Mouse (Mus musculus) liver, embryonic 13.5 days (tissue): ENCODE measurements around the gene Asap2. TPM values are rescaled to one million over a fixed set of nuclear protein-coding genes. Genes with fewer than 3 reads are reported as not detected.
A peak's percentile ranks its signal among the peaks of the same experiment; 100 is the strongest.

Experiments used
- ATAC-seq: fragments of 200-750 bp; cut with Nextera tagmentation; 2 replicates; pipeline ENCODE4 v1.8.0; 2017; ENCODE audit warnings: low read depth, mild to moderate bottlenecking, moderate number of reproducible peaks, moderate library complexity
- DNase-seq: peaks from one replicate; pipeline ENCODE4 v3.0.0; 2022
- H3K27ac ChIP-seq: fragments of 300-500 bp; sonication (generic); 2 replicates; pipeline ENCODE4 v1.5.1; 2015; ENCODE audit warnings: moderate library complexity, mild to moderate bottlenecking, inconsistent platforms
- H3K27me3 ChIP-seq: fragments of 300-500 bp; sonication (generic); 2 replicates; pipeline ENCODE4 v1.6.1; 2015; ENCODE audit warnings: mild to moderate bottlenecking, inconsistent platforms
- H3K36me3 ChIP-seq: fragments of 300-500 bp; sonication (generic); 2 replicates; pipeline ENCODE4 v1.6.1; 2015; ENCODE audit warnings: mild to moderate bottlenecking, inconsistent platforms
- H3K4me1 ChIP-seq: fragments of 300-500 bp; sonication (generic); replicated peaks from 2 replicates; pipeline ENCODE4 v1.6.1; 2015; ENCODE audit warnings: inconsistent platforms
- H3K4me2 ChIP-seq: fragments of 300-500 bp; sonication (generic); 2 replicates; pipeline ENCODE4 v1.6.1; 2015; ENCODE audit warnings: inconsistent platforms, mild to moderate bottlenecking, moderate library complexity
- H3K4me3 ChIP-seq: fragments of 300-500 bp; sonication (generic); replicated peaks from 2 replicates; pipeline ENCODE4 v1.5.1; 2015; ENCODE audit warnings: mild to moderate bottlenecking, inconsistent platforms
- H3K9ac ChIP-seq: fragments of 300-500 bp; sonication (generic); 2 replicates; pipeline ENCODE4 v1.6.1; 2015; ENCODE audit warnings: mild to moderate bottlenecking, inconsistent platforms
- H3K9me3 ChIP-seq: fragments of 300-500 bp; sonication (generic); replicated peaks from 2 replicates; pipeline ENCODE4 v1.6.1; 2016; ENCODE audit warnings: inconsistent platforms
- WGBS: fragments of 180-500 bp; shearing (Covaris S2); methylation state at CpG from one replicate; pipeline ENCODE4 v1.1.7; 2015; ENCODE audit not compliant: insufficient replicate concordance; 5-methylcytosine and 5-hydroxymethylcytosine counted together
- polyA plus RNA-seq: library from polyadenylated mRNA; unstranded; fragments of >200 nt; fragmentation: Nextera tagmentation; extraction: Ambion mirVana; gene quantifications from 2 replicates; pipeline ENCODE4 v1.2.1, GENCODE M21; 2015

Gene Asap2
- polyA plus RNA-seq, 1 experiment from 2014 or later, result 1.1 TPM

- H3K4me2 ChIP-seq, result no peak overlapping the region
- H3K27me3 ChIP-seq, result no peaks in the 10 kb centered on the region
- 66% methylated on average over 4 of the region's 4 CpGs for WGBS
- peaks cover 35% of the 10 kb centered on the region for H3K4me1 ChIP-seq
- ATAC-seq (no peak), DNase-seq (no peak)
- no peak overlapping the region for H3K4me3 ChIP-seq
- no peak overlapping the region for H3K27ac ChIP-seq
- H3K9ac ChIP-seq, result no peak overlapping the region; the same call in 1 of the 2 replicates
- no peaks in the 10 kb centered on the region for H3K36me3 ChIP-seq
- H3K9me3 ChIP-seq, result no peaks in the 10 kb centered on the region
Observed at GRCm38 (mm10) chr12:21146826-21147225, 156.6 kb downstream of the Asap2 start.

DNA sequence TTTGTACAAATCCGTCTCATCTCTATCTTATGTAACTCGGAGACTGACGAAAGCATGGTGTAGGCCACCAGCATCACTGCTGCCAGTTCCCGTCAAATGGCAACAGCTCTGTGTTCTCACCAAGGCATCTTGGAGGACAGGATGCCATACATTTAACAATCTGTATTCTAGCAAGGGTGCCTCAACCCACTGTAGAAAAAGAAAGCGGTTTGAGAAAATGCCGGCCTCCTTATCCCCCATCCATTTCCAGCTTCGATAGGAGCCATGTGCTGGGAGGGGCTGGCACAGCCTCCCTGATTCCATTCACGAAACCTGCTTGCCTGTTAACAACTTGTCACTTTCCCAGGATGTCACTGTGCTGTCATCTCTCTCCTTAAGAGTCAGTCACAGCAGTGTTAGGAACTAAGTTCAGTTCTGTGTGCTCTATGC, 163.0 kb downstream of the Asap2 start:
- DNase-seq, result no peak
- H3K4me3 ChIP-seq, result no peak overlapping the region
- no peak overlapping the region for H3K9ac ChIP-seq
- 71% methylated on average over 8 of the region's 8 CpGs for WGBS
- H3K27me3 ChIP-seq, result no peaks in the 10 kb centered on the region
- H3K4me2 ChIP-seq, result no peak overlapping the region
- ATAC-seq, result no peak
- H3K27ac ChIP-seq, result no peak overlapping the region
- no peaks in the 10 kb centered on the region for H3K36me3 ChIP-seq
- no peaks in the 10 kb centered on the region for H3K9me3 ChIP-seq
- peaks cover 32% of the 10 kb centered on the region for H3K4me1 ChIP-seq

GRCm38 (mm10) chr12:21155062-21155461, 164.8 kb downstream of the Asap2 start:
- no peak overlapping the region for H3K9ac ChIP-seq
- ATAC-seq (no peak), DNase-seq (no peak)
- H3K27ac ChIP-seq, result no peak overlapping the region
- 44% methylated on average over 4 of the region's 4 CpGs for WGBS
- H3K9me3 ChIP-seq, result no peaks in the 10 kb centered on the region
- peaks cover 41% of the 10 kb centered on the region for H3K4me1 ChIP-seq
- H3K36me3 ChIP-seq, result no peaks in the 10 kb centered on the region
- H3K27me3 ChIP-seq, result no peaks in the 10 kb centered on the region
- no peak overlapping the region for H3K4me2 ChIP-seq
- no peak overlapping the region for H3K4me3 ChIP-seq

- no peak for DNase-seq
Observed at GRCm38 (mm10) chr12:21159304-21159703, 169.0 kb downstream of the Asap2 start.

GRCm38 (mm10) chr12:21160327-21160828, 170.1 kb downstream of the Asap2 start:
- H3K9me3 ChIP-seq, result no peaks in the 10 kb centered on the region
- WGBS, result 53% methylated on average over 8 of the region's 8 CpGs
- no peak overlapping the region for H3K27ac ChIP-seq
- ATAC-seq (no peak), DNase-seq (no peak)
- peaks cover 66% of the 10 kb centered on the region for H3K4me1 ChIP-seq
- no peak overlapping the region for H3K4me2 ChIP-seq
- no peak overlapping the region for H3K9ac ChIP-seq
- no peaks in the 10 kb centered on the region for H3K36me3 ChIP-seq
- H3K27me3 ChIP-seq, result no peaks in the 10 kb centered on the region
- no peak overlapping the region for H3K4me3 ChIP-seq

More at GRCm38 (mm10) chr12:21159304-21159703, 169.0 kb downstream of the Asap2 start:
- no peaks in the 10 kb centered on the region for H3K27me3 ChIP-seq
- no peaks in the 10 kb centered on the region for H3K36me3 ChIP-seq
- 0 out of 2 replicates have a peak overlapping the region, but pooled peaks have one; percentile 2 for H3K27ac ChIP-seq
- H3K4me1 ChIP-seq, result peaks cover 66% of the 10 kb centered on the region
- H3K4me2 ChIP-seq, result no peak overlapping the region
- ATAC-seq, result no peak
- no peak overlapping the region for H3K4me3 ChIP-seq
- no peak overlapping the region for H3K9ac ChIP-seq
- no peaks in the 10 kb centered on the region for H3K9me3 ChIP-seq
- WGBS, result 50% methylated on average over 7 of the region's 7 CpGs

DNA sequence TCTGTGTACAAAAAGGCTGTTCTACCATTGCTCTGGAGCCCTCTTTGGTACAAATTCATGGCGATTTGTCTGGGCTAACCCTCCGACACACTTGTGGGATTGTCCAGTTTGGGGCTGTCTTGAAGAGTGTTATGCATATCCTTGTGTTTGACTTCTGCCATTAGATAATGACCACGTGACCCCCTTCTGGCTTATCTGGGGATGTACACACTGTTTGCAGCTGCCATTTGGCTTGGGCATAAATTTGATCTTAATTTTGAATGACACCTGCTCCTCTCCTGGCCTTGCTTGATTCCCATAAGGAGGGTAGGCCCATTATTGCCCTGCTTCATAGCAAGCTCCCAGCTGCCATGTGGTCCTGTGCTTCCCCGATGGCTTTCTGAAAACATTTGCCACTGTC, 171.6 kb downstream of the Asap2 start:
- Histone ChIP-seq H3K4me1 (peaks cover 75% of the 10 kb centered on the region), H3K27me3 (no peaks in the 10 kb centered on the region), H3K36me3 (no peaks in the 10 kb centered on the region), H3K27ac (peak overlapping the region; percentile 77), H3K9me3 (no peaks in the 10 kb centered on the region), H3K4me3 (no peak overlapping the region), H3K9ac (0 out of 2 replicates have a peak overlapping the region, but pooled peaks have one; percentile 13), H3K4me2 (peak overlapping the region; percentile 28)
- DNase-seq (peak; percentile 52), ATAC-seq (peak; percentile 90)
- WGBS, result 32% methylated on average over 4 of the region's 4 CpGs

DNA sequence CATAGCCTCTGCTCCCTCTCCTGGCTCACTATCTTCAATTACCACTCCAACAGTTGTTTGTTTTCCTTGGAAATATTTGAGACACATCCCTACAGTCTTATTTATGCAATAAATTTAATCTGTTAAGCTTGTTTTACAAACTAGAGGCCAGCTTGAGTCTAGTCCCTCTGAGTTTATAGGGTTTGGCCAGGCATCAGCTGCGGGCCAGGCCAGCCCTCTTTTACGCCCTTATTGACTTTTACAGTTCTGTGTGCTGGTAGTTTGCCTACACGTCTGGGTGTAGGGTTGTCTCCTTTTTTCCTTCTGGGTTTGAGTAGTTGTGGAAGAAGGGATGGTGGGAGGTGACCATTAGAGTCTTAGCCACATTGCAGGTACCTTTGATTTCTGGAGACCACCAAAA, 173.4 kb downstream of the Asap2 start:
- Histone ChIP-seq H3K9ac (no peak overlapping the region), H3K27ac (no peak overlapping the region), H3K9me3 (no peaks in the 10 kb centered on the region), H3K4me1 (peaks cover 78% of the 10 kb centered on the region), H3K36me3 (no peaks in the 10 kb centered on the region), H3K4me3 (no peak overlapping the region), H3K4me2 (no peak overlapping the region), H3K27me3 (no peaks in the 10 kb centered on the region)
- DNase-seq (no peak), ATAC-seq (no peak)
- WGBS, result 62% methylated on average over 3 of the region's 3 CpGs

DNA sequence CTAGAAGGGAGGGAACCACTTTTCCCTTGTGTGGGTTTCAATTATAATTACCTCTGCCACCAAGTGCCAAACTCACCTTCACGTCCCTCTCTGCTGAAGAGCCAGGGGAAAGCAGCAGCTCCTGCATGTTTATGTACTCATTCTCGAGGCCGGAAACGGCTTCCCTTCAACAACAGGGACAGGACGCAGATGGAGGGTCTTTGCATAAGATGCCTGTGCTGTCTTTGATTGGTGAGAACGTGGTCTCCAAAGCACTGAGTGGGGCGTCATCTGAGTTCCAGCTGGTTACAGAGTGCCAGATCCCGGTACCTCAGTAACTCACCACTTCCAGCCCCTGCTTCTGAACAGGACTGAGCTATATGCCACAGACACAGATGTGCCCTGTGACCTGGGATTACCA, 174.0 kb downstream of the Asap2 start:
- ATAC-seq, result no peak
- Histone ChIP-seq H3K4me3 (no peak overlapping the region), H3K4me1 (peaks cover 78% of the 10 kb centered on the region), H3K9ac (no peak overlapping the region), H3K9me3 (no peaks in the 10 kb centered on the region), H3K4me2 (no peak overlapping the region), H3K27me3 (no peaks in the 10 kb centered on the region), H3K36me3 (no peaks in the 10 kb centered on the region), H3K27ac (no peak overlapping the region)
- 62% methylated on average over 8 of the region's 8 CpGs for WGBS
- no peak for DNase-seq

- Histone ChIP-seq H3K9ac (no peak overlapping the region), H3K27ac (no peak overlapping the region), H3K4me2 (no peak overlapping the region), H3K9me3 (no peaks in the 10 kb centered on the region), H3K4me3 (no peak overlapping the region), H3K27me3 (no peaks in the 10 kb centered on the region), H3K4me1 (peaks cover 69% of the 10 kb centered on the region), H3K36me3 (no peaks in the 10 kb centered on the region)
- 78% methylated on average over 3 of the region's 3 CpGs for WGBS
- ATAC-seq, result no peak
- DNase-seq, result no peak
Observed at GRCm38 (mm10) chr12:21165157-21165556, 174.9 kb downstream of the Asap2 start.

DNA sequence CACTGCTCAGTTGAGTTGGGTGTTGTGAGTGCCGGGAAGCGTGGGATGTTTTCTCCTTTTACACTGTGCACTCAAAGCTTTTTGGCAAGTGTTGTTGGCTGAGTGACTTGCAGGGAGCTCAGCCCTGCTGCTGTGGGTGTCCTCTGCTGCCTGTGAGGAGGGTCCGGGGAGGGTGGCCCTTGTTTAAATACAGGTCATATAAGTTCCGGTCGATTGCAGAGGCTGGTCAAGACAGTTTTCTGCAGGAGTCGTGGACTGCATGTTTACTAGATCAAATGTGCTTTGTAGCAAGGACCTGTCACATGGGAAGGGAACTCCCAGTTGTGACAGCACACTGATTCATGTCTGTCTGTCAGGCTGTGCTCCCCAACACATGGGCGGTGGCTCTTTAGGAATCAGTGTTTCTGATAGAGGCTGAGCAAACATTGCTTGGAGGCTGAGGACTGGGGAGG, 175.7 kb downstream of the Asap2 start:
- Histone ChIP-seq H3K36me3 (no peaks in the 10 kb centered on the region), H3K4me2 (no peak overlapping the region), H3K4me3 (no peak overlapping the region), H3K4me1 (peaks cover 62% of the 10 kb centered on the region), H3K27ac (no peak overlapping the region), H3K9me3 (no peaks in the 10 kb centered on the region), H3K27me3 (no peaks in the 10 kb centered on the region), H3K9ac (no peak overlapping the region)
- WGBS, result 57% methylated on average over 7 of the region's 7 CpGs
- no peak for ATAC-seq
- no peak for DNase-seq

DNA sequence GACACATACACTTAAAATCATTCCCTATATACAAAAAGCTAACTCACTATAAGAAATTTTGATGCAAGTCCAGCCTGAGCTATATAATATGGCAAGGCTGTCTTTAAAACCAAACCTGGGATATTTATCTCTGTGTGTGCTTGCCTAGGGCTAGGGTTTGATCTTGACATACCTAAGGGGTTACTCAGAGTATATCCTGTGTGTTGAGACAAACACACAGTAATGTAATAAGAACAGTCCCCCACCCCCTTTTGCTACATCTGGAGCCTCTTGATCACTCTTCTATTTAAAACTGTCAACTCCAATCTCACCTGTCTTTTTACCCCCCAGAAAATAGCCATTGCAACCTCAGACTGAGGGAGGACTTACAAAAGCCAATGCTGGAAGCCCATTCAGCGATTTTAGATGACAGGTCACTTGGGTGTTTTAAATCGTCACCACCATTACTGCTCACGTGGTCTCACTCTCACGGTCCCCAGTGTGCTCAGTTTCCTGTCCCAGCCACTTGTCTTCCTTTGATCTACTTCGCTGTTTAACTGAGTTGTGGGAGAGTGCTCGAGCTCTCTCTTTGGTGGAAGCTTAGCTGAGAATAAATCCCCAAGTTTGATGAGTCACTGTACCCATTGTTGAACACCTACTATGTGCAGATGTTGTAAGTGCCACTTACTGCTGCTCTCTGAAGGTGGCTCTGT, 176.8 kb downstream of the Asap2 start:
- DNase-seq (no peak), ATAC-seq (no peak)
- Histone ChIP-seq H3K4me3 (no peak overlapping the region), H3K27me3 (no peaks in the 10 kb centered on the region), H3K36me3 (no peaks in the 10 kb centered on the region), H3K9me3 (no peaks in the 10 kb centered on the region), H3K4me2 (no peak overlapping the region), H3K27ac (no peak overlapping the region), H3K9ac (no peak overlapping the region), H3K4me1 (peaks cover 51% of the 10 kb centered on the region)
- 14% methylated on average over 6 of the region's 6 CpGs for WGBS

GRCm38 (mm10) chr12:21167741-21168140, 177.5 kb downstream of the Asap2 start:
- DNase-seq (no peak), ATAC-seq (no peak)
- H3K4me2 ChIP-seq, result no peak overlapping the region
- no peak overlapping the region for H3K27ac ChIP-seq
- no peaks in the 10 kb centered on the region for H3K36me3 ChIP-seq
- no peak overlapping the region for H3K4me3 ChIP-seq
- WGBS, result 70% methylated on average over 4 of the region's 4 CpGs
- H3K9me3 ChIP-seq, result no peaks in the 10 kb centered on the region
- H3K9ac ChIP-seq, result no peak overlapping the region
- H3K27me3 ChIP-seq, result no peaks in the 10 kb centered on the region
- H3K4me1 ChIP-seq, result peaks cover 44% of the 10 kb centered on the region
